Mouse (Mus musculus) forebrain, embryonic 15.5 days (tissue): ENCODE data around the gene Epn1. TPM values are rescaled to one million over a fixed set of nuclear protein-coding genes. Genes with fewer than 3 reads are reported as not detected.

Experiments
- ATAC-seq: fragments of 200-750 bp; cut with Nextera tagmentation; replicated peaks from 2 replicates; pipeline ENCODE4 v1.8.0; 2017; ENCODE audit warnings: mild to moderate bottlenecking, moderate TSS enrichment, moderate library complexity
- H3K27ac ChIP-seq: fragments of 300-500 bp; sonication (generic); replicated peaks from 2 replicates; pipeline ENCODE4 v1.5.1; 2015; ENCODE audit warnings: mild to moderate bottlenecking, inconsistent platforms
- H3K27me3 ChIP-seq: fragments of 300-500 bp; sonication (generic); 2 replicates; pipeline ENCODE4 v1.6.1; 2015; ENCODE audit warnings: inconsistent platforms
- H3K36me3 ChIP-seq: fragments of 300-500 bp; sonication (generic); 2 replicates; pipeline ENCODE4 v1.6.1; 2015; ENCODE audit warnings: mild to moderate bottlenecking, inconsistent platforms
- H3K4me1 ChIP-seq: fragments of 300-500 bp; sonication (generic); 2 replicates; pipeline ENCODE4 v1.6.1; 2015; ENCODE audit warnings: inconsistent platforms
- H3K4me2 ChIP-seq: fragments of 300-500 bp; sonication (generic); replicated peaks from 2 replicates; pipeline ENCODE4 v1.6.1; 2015; ENCODE audit warnings: mild to moderate bottlenecking, inconsistent platforms
- H3K4me3 ChIP-seq: fragments of 300-500 bp; sonication (generic); 2 replicates; pipeline ENCODE4 v1.5.1; 2015; ENCODE audit warnings: mild to moderate bottlenecking, inconsistent platforms
- H3K9ac ChIP-seq: fragments of 300-500 bp; sonication (generic); replicated peaks from 2 replicates; pipeline ENCODE4 v1.6.1; 2015; ENCODE audit warnings: mild to moderate bottlenecking, inconsistent platforms
- H3K9me3 ChIP-seq: fragments of 300-500 bp; sonication (generic); 2 replicates; pipeline ENCODE4 v1.6.1; 2016; ENCODE audit warnings: inconsistent platforms
- WGBS: fragments of 180-500 bp; shearing (Covaris S2); methylation state at CpG from one replicate; pipeline ENCODE4 v1.1.7; 2015; ENCODE audit warnings: mixed read lengths; 5-methylcytosine and 5-hydroxymethylcytosine counted together
- polyA plus RNA-seq: library from polyadenylated mRNA; unstranded; fragments of >200 nt; fragmentation: Nextera tagmentation; extraction: Ambion mirVana; gene quantifications from 2 replicates; pipeline ENCODE4 v1.2.1, GENCODE M21; 2015

The Epn1 gene
- polyA plus RNA-seq, 1 experiment from 2014 or later: 94.5 TPM

- Histone ChIP-seq H3K27ac (no peak overlapping the region), H3K4me3 (no peak overlapping the region), H3K4me1 (peaks cover 31% of the 10 kb centered on the region), H3K27me3 (no peaks in the 10 kb centered on the region), H3K9me3 (no peaks in the 10 kb centered on the region), H3K36me3 (peaks cover 24% of the 10 kb centered on the region), H3K4me2 (no peak overlapping the region), H3K9ac (no peak overlapping the region)
- WGBS: 95% methylated on average over 18 of the region's 18 CpGs
- ATAC-seq: no peak
Measured at GRCm38 (mm10) chr7:5083325-5084105, 3.5 kb downstream of the Epn1 start.

- no peak for ATAC-seq
- no peak overlapping the region for H3K9ac ChIP-seq
- no peak overlapping the region for H3K4me2 ChIP-seq
- no peaks in the 10 kb centered on the region for H3K27me3 ChIP-seq
- H3K4me1 ChIP-seq: peaks cover 29% of the 10 kb centered on the region
- 94% methylated on average over 1 of the region's 1 CpGs for WGBS
- H3K27ac ChIP-seq: no peak overlapping the region
- H3K9me3 ChIP-seq: no peaks in the 10 kb centered on the region
- peaks cover 19% of the 10 kb centered on the region for H3K36me3 ChIP-seq
- no peak overlapping the region for H3K4me3 ChIP-seq
Measured at GRCm38 (mm10) chr7:5085512-5085911, 5.5 kb downstream of the Epn1 start.

DNA sequence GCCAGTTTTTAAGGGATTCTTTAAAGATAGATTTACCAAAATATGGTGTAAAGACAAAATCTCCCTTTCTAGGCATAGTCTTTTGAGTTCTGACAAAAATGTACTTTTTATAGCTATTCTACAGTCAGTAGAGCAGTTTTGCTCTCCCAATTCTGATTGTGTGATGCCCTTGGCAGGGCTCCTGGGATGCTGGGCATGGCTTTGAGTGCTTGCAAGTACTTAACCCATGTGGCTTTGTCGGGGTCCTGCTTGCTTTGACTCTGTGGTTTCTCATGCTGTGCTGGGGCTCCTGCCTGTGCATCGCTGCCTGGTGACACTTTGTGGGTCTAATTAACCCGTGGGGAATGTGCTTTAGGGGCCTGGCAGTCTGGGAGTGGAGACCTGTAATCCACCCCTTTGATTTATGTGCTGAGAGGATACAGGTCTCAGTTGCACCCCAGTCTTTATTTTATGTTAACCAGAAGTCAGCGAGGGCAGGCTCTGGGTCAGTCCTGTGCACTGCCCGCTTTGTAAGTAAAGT is 6.9 kb downstream of the Epn1 start:
- H3K27me3 ChIP-seq: no peaks in the 10 kb centered on the region
- no peak overlapping the region for H3K27ac ChIP-seq
- ATAC-seq: no peak
- peaks cover 15% of the 10 kb centered on the region for H3K4me1 ChIP-seq
- peaks cover 29% of the 10 kb centered on the region for H3K36me3 ChIP-seq
- no peak overlapping the region for H3K9ac ChIP-seq
- 76% methylated on average over 5 of the region's 5 CpGs for WGBS
- no peak overlapping the region for H3K4me2 ChIP-seq
- H3K9me3 ChIP-seq: no peaks in the 10 kb centered on the region
- H3K4me3 ChIP-seq: no peak overlapping the region

DNA sequence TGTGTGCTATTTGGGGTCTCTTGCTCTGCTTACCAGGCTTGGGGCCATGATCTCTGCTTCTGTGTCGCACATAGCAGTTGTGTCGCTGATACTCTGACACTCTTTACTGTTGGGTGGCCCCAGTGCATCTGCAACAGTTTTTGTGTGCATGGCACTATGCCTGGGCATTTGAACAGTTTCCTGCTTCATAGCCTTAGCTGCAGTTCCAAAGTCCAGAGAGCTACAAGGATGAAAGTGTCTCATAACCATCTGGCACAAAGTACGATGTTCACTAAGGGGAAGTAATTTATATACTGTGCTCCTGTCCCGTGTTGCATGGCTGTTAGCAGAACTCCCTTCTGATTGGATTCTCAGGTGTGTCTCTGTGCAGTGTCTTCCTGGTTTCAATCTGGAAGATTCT is 7.9 kb downstream of the Epn1 start:
- H3K9ac ChIP-seq: no peak overlapping the region
- no peak overlapping the region for H3K4me2 ChIP-seq
- 89% methylated on average over 4 of the region's 4 CpGs for WGBS
- no peak overlapping the region for H3K27ac ChIP-seq
- H3K27me3 ChIP-seq: no peaks in the 10 kb centered on the region
- no peak for ATAC-seq
- H3K4me3 ChIP-seq: no peak overlapping the region
- H3K36me3 ChIP-seq: peaks cover 36% of the 10 kb centered on the region
- no peaks in the 10 kb centered on the region for H3K9me3 ChIP-seq
- peaks cover 8% of the 10 kb centered on the region for H3K4me1 ChIP-seq

DNA sequence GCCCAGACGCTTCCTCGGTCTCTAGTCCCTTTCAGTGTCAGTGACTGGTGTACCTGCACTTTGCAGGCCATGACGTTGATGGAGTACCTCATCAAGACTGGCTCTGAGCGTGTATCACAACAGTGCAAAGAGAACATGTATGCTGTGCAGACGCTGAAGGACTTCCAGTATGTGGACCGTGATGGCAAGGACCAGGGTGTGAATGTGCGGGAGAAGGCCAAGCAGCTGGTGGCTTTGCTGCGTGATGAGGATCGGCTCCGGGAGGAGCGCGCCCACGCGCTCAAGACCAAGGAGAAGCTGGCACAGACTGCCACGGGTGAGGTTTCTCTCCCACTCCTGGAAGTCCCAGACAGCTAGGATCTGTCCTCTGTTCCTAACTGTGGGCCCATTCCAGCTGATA is 9.8 kb downstream of the Epn1 start:
- no peak overlapping the region for H3K4me2 ChIP-seq
- no peaks in the 10 kb centered on the region for H3K9me3 ChIP-seq
- H3K4me3 ChIP-seq: no peak overlapping the region
- H3K9ac ChIP-seq: no peak overlapping the region
- no peaks in the 10 kb centered on the region for H3K4me1 ChIP-seq
- 94% methylated on average over 15 of the region's 15 CpGs for WGBS
- peaks cover 42% of the 10 kb centered on the region for H3K36me3 ChIP-seq
- H3K27me3 ChIP-seq: no peaks in the 10 kb centered on the region
- H3K27ac ChIP-seq: no peak overlapping the region
- no peak for ATAC-seq

- H3K27me3 ChIP-seq: no peaks in the 10 kb centered on the region
- H3K4me2 ChIP-seq: no peak overlapping the region
- no peak overlapping the region for H3K9ac ChIP-seq
- no peaks in the 10 kb centered on the region for H3K4me1 ChIP-seq
- H3K36me3 ChIP-seq: peaks cover 49% of the 10 kb centered on the region
- no peaks in the 10 kb centered on the region for H3K9me3 ChIP-seq
- ATAC-seq: no peak
- no peak overlapping the region for H3K4me3 ChIP-seq
- H3K27ac ChIP-seq: no peak overlapping the region
- WGBS: 91% methylated on average over 15 of the region's 15 CpGs
Measured at GRCm38 (mm10) chr7:5091008-5091728, 11.1 kb downstream of the Epn1 start.

DNA sequence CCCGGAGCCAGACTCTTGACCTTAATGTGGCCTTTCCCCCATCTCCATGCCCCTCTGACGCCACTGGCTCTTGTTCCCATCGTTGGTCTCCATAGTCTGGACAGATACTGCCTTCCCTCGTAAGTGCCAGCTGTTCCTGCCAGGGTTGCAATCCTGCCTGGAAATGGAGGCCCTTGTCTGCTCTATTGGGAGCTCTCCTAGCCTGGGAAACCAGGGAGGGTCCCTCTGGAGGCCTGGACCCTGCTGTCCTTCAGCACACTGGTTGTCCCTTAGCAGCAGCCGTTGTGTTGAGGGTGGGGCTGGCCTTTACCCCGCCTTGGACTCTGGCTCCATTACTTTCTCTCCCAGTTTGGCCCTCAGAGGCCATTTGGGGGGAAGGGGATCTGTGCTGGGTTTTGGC is 12.3 kb downstream of the Epn1 start:
- no peaks in the 10 kb centered on the region for H3K9me3 ChIP-seq
- H3K4me2 ChIP-seq: no peak overlapping the region
- H3K4me3 ChIP-seq: no peak overlapping the region
- 95% methylated on average over 6 of the region's 6 CpGs for WGBS
- no peak overlapping the region for H3K27ac ChIP-seq
- H3K4me1 ChIP-seq: no peaks in the 10 kb centered on the region
- no peak overlapping the region for H3K9ac ChIP-seq
- ATAC-seq: no peak
- no peaks in the 10 kb centered on the region for H3K27me3 ChIP-seq
- H3K36me3 ChIP-seq: peaks cover 56% of the 10 kb centered on the region

DNA sequence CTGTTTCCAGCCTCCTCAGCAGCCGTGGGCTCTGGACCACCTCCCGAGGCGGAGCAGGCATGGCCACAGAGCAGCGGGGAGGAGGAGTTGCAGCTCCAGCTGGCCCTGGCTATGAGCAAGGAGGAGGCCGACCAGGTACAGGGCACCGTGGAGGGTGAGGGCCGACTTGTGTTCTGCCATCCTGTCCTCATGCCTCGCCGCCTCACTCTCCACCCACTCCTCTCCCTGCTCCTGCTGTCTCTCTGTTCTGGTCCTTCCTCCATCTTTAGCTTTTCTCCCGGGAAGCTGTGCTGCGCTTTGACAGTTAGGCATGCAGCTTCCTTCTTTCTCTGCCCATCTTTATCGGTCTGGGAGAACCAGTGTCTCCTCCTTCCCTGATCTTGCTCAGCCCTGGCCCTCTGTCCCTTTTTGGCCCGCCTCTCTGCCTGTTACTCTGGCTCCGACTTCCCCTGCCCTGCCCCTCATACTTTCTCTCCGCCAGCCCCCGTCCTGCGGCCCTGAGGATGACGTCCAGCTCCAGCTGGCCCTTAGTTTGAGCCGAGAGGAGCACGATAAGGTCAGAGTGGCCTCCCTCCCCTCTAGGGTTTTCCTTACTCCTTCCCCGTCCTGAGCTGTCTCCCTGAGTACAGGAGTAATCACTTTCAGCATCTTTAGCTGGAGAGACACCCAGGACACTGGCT is 12.9 kb downstream of the Epn1 start:
- no peak overlapping the region for H3K4me3 ChIP-seq
- no peak overlapping the region for H3K4me2 ChIP-seq
- no peaks in the 10 kb centered on the region for H3K9me3 ChIP-seq
- 90% methylated on average over 21 of the region's 21 CpGs for WGBS
- no peak overlapping the region for H3K9ac ChIP-seq
- no peaks in the 10 kb centered on the region for H3K27me3 ChIP-seq
- H3K27ac ChIP-seq: no peak overlapping the region
- ATAC-seq: no peak
- H3K36me3 ChIP-seq: peaks cover 62% of the 10 kb centered on the region
- H3K4me1 ChIP-seq: no peaks in the 10 kb centered on the region

DNA sequence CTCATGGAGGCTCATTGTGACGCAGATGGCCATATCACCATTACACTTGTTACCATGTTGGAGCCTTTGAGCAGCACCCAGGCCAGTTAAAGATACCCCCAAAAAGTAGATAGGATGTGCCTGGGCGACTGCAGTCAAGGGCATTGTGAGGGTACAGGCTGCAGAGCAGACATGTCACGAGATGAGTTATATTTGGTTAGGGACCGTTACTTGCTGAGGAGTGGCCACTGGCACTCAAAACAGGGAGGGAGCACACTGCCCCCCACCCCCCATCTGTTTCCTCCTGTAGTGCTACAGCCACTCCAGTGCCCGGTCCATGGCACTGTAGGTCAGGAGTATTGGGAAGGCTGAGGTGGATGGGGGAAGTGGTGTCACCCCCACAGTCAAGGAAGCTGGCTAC is 18.7 kb downstream of the Epn1 start:
- H3K4me2 ChIP-seq: no peak overlapping the region
- no peak overlapping the region for H3K4me3 ChIP-seq
- H3K9ac ChIP-seq: no peak overlapping the region
- H3K36me3 ChIP-seq: peaks cover 47% of the 10 kb centered on the region
- no peaks in the 10 kb centered on the region for H3K4me1 ChIP-seq
- no peak overlapping the region for H3K27ac ChIP-seq
- no peaks in the 10 kb centered on the region for H3K9me3 ChIP-seq
- ATAC-seq: no peak
- 95% methylated on average over 5 of the region's 5 CpGs for WGBS
- no peaks in the 10 kb centered on the region for H3K27me3 ChIP-seq

GRCm38 (mm10) chr7:5099796-5100195 is 19.8 kb downstream of the Epn1 start:
- ATAC-seq: no peak
- WGBS: 94% methylated on average over 3 of the region's 3 CpGs

GRCm38 (mm10) chr7:5101066-5101663 is 21.1 kb downstream of the Epn1 start:
- Histone ChIP-seq H3K27me3 (no peaks in the 10 kb centered on the region), H3K4me2 (no peak overlapping the region), H3K9me3 (no peaks in the 10 kb centered on the region), H3K4me1 (no peaks in the 10 kb centered on the region), H3K27ac (no peak overlapping the region), H3K4me3 (no peak overlapping the region), H3K36me3 (peaks cover 25% of the 10 kb centered on the region), H3K9ac (no peak overlapping the region)
- no peak for ATAC-seq
- 93% methylated on average over 10 of the region's 10 CpGs for WGBS

More at GRCm38 (mm10) chr7:5099796-5100195, 19.8 kb downstream of the Epn1 start:
- H3K27me3 ChIP-seq: no peaks in the 10 kb centered on the region
- no peak overlapping the region for H3K9ac ChIP-seq
- no peaks in the 10 kb centered on the region for H3K4me1 ChIP-seq
- H3K36me3 ChIP-seq: peaks cover 38% of the 10 kb centered on the region
- H3K27ac ChIP-seq: no peak overlapping the region
- no peaks in the 10 kb centered on the region for H3K9me3 ChIP-seq
- no peak overlapping the region for H3K4me3 ChIP-seq
- no peak overlapping the region for H3K4me2 ChIP-seq

DNA sequence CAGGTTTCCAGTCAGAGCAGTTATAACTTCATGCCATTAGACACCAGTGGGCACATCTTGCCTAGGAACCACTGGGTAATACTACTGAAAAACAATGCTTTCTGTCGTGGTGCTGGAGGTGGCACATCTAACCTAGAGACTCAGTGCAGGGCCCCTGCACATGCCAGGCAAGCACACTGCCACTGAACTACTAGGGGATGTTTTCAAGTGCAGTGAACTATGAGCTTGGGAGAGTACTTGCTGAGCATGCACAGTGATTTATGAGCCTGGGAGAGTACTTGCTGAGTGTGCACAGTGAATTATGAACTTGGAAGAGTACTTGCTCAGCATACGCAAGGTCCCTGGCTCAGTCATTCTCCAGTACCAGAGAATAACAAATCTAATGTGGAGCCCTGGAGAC is 22.5 kb downstream of the Epn1 start:
- no peaks in the 10 kb centered on the region for H3K27me3 ChIP-seq
- H3K9me3 ChIP-seq: no peaks in the 10 kb centered on the region
- no peak for ATAC-seq
- no peak overlapping the region for H3K9ac ChIP-seq
- H3K27ac ChIP-seq: no peak overlapping the region
- H3K4me3 ChIP-seq: no peak overlapping the region
- 86% methylated on average over 2 of the region's 2 CpGs for WGBS
- no peak overlapping the region for H3K4me2 ChIP-seq
- H3K36me3 ChIP-seq: peaks cover 16% of the 10 kb centered on the region
- H3K4me1 ChIP-seq: no peaks in the 10 kb centered on the region
